Mouse (Mus musculus): ENCODE measurements around the gene 4930470P17Rik. TPM values are rescaled to one million over a fixed set of nuclear protein-coding genes. Genes with fewer than 3 reads are reported as not detected.

Gene 4930470P17Rik
- polyA plus RNA-seq (2017; shearing (Covaris generic)): not detected

DNA sequence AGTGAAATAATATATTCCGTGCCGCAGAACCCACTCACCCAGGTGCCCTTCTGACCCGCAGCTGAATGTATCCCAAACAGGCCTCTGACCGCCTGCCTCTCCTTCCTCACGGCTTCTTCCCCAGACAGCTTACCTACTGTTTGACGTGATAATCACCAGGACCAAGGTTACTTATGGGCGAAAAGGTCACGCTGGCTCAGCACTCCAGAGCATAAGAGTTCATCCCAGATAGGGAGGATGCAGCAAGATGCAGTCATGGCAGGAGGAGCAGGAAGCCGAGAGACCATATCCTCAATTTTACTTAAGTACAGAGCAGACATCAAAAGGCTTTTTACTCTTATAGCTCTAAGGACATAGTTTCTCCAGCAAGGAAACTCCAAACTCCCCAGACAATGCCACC lies at the start of gene 4930470P17Rik:
TSS of gene 4930470P17Rik (minus strand) at position 101 of the 400 bp plus-strand sequence.

Other genes with a start within 250 kb of the 4930470P17Rik start
- 3.4 TPM for gene Bcas1, start 174.2 kb downstream of the 4930470P17Rik start, polyA plus RNA-seq (2017; shearing (Covaris generic))
- 53.5 TPM for gene Pfdn4, start 105.6 kb downstream of the 4930470P17Rik start, polyA plus RNA-seq (2017; shearing (Covaris generic))
- gene Cyp24a1, start 104.9 kb downstream of the 4930470P17Rik start, polyA plus RNA-seq (2017; shearing (Covaris generic)): not detected
- not detected for gene Dok5, start 129.8 kb upstream of the 4930470P17Rik start, polyA plus RNA-seq (2017; shearing (Covaris generic))